Mouse (Mus musculus) lung, postnatal 0 days (tissue): ENCODE measurements around the gene Gm35315. TPM values are rescaled to one million over a fixed set of nuclear protein-coding genes. Genes with fewer than 3 reads are reported as not detected.
"Not testable (repeated sequence)": the region's sequence is repeated elsewhere in the genome, so short reads cannot be mapped to it uniquely, and the experiment has no call there.

ENCODE experiments used
- ATAC-seq: fragments of 200-750 bp; cut with Nextera tagmentation; 2 replicates; pipeline ENCODE4 v1.8.0; 2017; ENCODE audit warnings: moderate library complexity
- DNase-seq: peaks from one replicate; pipeline ENCODE4 v3.0.0-alpha.2; 2016; ENCODE audit warnings: low spot score
- H3K27ac ChIP-seq: fragments of 300-500 bp; sonication (generic); 2 replicates; pipeline ENCODE4 v1.5.1; 2014; ENCODE audit warnings: antibody characterized with exemption, mild to moderate bottlenecking, low read length, mixed read lengths
- H3K27me3 ChIP-seq: fragments of 300-500 bp; sonication (generic); replicated peaks from 2 replicates; pipeline ENCODE4 v1.6.1; 2014; ENCODE audit warnings: low read length, mixed read lengths; ENCODE audit not compliant: insufficient read depth
- H3K36me3 ChIP-seq: fragments of 300-500 bp; sonication (generic); 2 replicates; pipeline ENCODE4 v1.6.1; 2014; ENCODE audit warnings: low read length, mixed read lengths; ENCODE audit not compliant: insufficient read depth
- H3K4me1 ChIP-seq: fragments of 300-500 bp; sonication (generic); 2 replicates; pipeline ENCODE4 v1.6.1; 2014; ENCODE audit warnings: antibody characterized with exemption, low read depth, low read length, mixed read lengths; ENCODE audit not compliant: insufficient read depth
- H3K4me2 ChIP-seq: fragments of 300-500 bp; sonication (generic); replicated peaks from 2 replicates; pipeline ENCODE4 v1.6.1; 2014; ENCODE audit warnings: low read depth, mild to moderate bottlenecking, low read length, moderate library complexity, mixed read lengths
- H3K4me3 ChIP-seq: fragments of 300-500 bp; sonication (generic); 2 replicates; pipeline ENCODE4 v1.5.1; 2014; ENCODE audit warnings: low read depth, low read length
- H3K9ac ChIP-seq: fragments of 300-500 bp; sonication (generic); replicated peaks from 2 replicates; pipeline ENCODE4 v1.6.1; 2014; ENCODE audit warnings: low read depth, mild to moderate bottlenecking
- H3K9me3 ChIP-seq: fragments of 300-500 bp; sonication (generic); 2 replicates; pipeline ENCODE4 v1.6.1; 2016; ENCODE audit warnings: low read length, mixed read lengths
- CTCF ChIP-seq: IDR thresholded peaks from 2 replicates; pipeline ENCODE4 v1.5.1; 2016; ENCODE audit warnings: antibody characterized with exemption, mild to moderate bottlenecking
- EP300 ChIP-seq: IDR thresholded peaks from 2 replicates; pipeline ENCODE4 v1.6.1; 2016; ENCODE audit warnings: antibody characterized with exemption, mild to moderate bottlenecking, control low read depth
- WGBS: fragments of 180-500 bp; shearing (Covaris S2); extraction: QIAGEN DNeasy Blood & Tissue Kit; methylation state at CpG from one replicate; pipeline ENCODE4 v1.1.7; 2014; 5-methylcytosine and 5-hydroxymethylcytosine counted together
- polyA plus RNA-seq: library from polyadenylated mRNA; unstranded; fragments of >200 nt; fragmentation: Nextera tagmentation; extraction: Ambion mirVana; gene quantifications from 2 replicates; pipeline ENCODE4 v1.2.1, GENCODE M21; 2015

Gene Gm35315
- polyA plus RNA-seq, 1 experiment from 2014 or later = 0.26 TPM

DNA sequence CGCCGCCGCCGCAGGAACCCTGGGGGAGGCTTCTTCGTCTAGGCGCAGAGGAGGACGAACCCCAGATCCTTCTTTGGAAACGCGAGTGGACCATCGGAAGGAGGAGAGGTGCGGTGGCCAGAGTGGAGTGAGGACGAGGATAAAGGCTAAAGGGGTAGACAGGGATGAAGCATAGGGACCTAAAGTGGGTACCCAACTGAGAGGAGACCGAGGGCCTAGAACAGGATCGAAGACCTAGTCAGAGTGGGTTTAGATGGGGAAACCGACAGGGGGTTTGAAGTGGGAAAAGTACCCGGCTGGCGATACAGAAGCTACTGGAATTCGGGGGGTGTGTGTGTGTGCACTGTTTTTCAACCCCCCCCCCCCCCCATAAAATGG lies 41.9 kb upstream of the Gm35315 start:
- TF ChIP-seq EP300 = no peak
- TF ChIP-seq CTCF = no peak
- Histone ChIP-seq H3K27ac (peak overlapping the region; percentile 84), H3K4me1 (peaks cover 9% of the 10 kb centered on the region), H3K27me3 (no peaks in the 10 kb centered on the region), H3K36me3 (0 out of 2 replicates have a peak, but pooled peaks cover 7% of the 10 kb centered on the region), H3K4me2 (peak overlapping the region; percentile 82), H3K9ac (peak overlapping the region; percentile 74), H3K9me3 (no peaks in the 10 kb centered on the region), H3K4me3 (peak overlapping the region; percentile 84)
- no peak for DNase-seq
- ATAC-seq = no peak; the same call in 1 of the 2 replicates
- 3% methylated on average over 18 of the region's 18 CpGs for WGBS

DNA sequence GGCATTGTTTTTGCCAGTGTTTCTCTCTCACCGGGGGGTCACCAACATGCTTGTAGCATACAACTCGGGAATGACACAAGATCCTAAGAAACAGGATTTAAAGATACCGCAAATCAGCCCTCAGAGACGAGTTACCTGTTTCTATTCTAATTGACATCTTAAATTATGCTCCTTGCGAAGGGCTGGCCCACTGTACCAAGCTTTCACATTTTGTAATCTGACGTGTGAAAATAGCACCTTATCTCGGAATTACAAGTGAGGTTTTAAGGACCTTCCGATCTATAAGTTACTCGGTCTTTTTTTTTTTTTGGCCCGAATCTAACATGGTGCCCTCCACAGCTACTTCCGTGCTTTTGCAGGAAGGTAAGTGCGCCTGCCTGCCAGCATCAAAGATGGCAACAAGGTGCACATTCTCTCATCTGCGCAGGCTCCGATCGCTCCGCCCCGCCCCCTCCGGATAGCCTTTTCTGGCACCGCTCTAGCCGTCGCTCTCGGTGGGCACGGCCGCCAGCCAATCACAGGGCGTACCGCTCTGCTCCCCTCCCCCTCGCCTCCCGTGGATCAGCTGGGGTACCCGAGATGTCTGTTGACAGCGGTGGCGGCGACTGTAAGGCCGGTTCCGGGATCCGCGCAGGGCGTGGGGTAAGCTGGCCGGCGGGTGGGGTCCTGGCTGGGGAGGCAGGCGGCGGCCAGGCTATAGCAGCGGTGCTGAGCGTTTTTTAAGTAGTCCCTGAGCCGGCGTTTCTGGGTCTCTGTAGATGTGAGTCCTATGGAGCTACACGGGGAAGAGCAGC lies 41.3 kb upstream of the Gm35315 start, which contains the start of gene Chfr:
Chfr (plus strand) TSS at position 550 of the 794 bp plus-strand sequence.
- ATAC-seq (peak; percentile 100), DNase-seq (peak; percentile 98)
- no peaks in the 10 kb centered on the region for H3K9me3 ChIP-seq
- peak within 1 kb of the TSS; percentile 74 for H3K9ac ChIP-seq
- 3% methylated on average over 46 of the region's 46 CpGs for WGBS
- H3K4me2 ChIP-seq = peak within 1 kb of the TSS; percentile 82
- H3K4me3 ChIP-seq = peak within 1 kb of the TSS; percentile 84
- TF ChIP-seq CTCF (peak; percentile 22; the same call in 1 of the 2 replicates), EP300 (peak; percentile 65)
- no peaks in the 10 kb centered on the region for H3K27me3 ChIP-seq
- H3K36me3 ChIP-seq = 0 out of 2 replicates have a peak, but pooled peaks cover 7% of the 10 kb centered on the region
- peak within 1 kb of the TSS; percentile 84 for H3K27ac ChIP-seq
- H3K4me1 ChIP-seq = peaks cover 9% of the 10 kb centered on the region

DNA sequence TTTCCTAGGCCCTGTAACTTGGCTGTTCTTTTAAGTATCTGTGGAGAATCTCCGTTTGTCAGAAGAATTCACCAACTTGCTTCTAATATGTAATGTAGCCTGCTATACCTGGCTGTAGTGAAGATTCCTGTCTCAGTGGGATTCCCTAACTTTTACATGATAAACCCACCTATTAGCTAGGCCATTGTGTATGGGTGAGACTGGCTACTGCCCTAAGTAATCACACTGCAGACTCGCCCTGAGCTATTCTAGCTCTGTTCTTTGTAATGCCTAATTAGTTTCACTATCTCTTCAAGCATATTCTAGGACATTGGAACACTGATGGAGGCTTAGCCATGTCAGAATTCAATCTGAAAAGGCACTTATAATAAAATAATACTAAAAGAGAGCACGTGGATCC lies 28.2 kb upstream of the Gm35315 start:
- DNase-seq, H3K27ac ChIP-seq, H3K4me3 ChIP-seq, H3K36me3 ChIP-seq, H3K9ac ChIP-seq, H3K27me3 ChIP-seq, H3K4me1 ChIP-seq, ATAC-seq, H3K9me3 ChIP-seq, H3K4me2 ChIP-seq: not testable (repeated sequence)
- WGBS = 88% methylated on average over 3 of the region's 3 CpGs

DNA sequence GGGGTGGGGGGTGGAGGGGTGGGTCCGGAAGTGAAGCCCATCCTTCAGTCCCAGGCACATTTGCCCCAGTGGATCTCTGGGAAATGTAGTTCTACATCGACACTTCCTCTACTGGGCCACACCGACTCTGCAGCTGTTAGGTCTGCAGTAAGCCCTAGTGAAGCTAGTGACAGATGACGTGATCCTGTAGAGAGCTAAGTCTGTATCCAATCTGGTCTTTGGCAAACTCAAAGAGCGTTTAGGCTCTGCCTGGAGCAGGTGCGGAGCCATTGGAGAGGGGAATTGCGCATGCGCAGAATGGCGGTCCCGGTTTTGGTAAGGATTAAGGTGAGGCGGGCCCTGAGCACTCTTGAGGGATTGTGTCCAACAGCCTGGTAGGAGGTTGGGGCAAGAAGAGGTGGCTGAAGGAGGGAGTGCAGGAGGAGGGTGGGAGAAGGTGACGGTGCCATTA lies 15.8 kb upstream of the Gm35315 start, which contains the start of gene Zfp605:
Zfp605 (plus strand) TSS at position 102 of the 451 bp plus-strand sequence.
- Histone ChIP-seq H3K36me3 (peaks cover 2% of the 10 kb centered on the region; the same call in 1 of the 2 replicates), H3K4me1 (peaks cover 6% of the 10 kb centered on the region), H3K9ac (0 out of 2 replicates have a peak within 1 kb of the TSS, but pooled peaks have one; percentile 32), H3K27me3 (no peaks in the 10 kb centered on the region), H3K4me2 (peak within 1 kb of the TSS; percentile 68), H3K9me3 (no peaks in the 10 kb centered on the region), H3K4me3 (peak within 1 kb of the TSS; percentile 63), H3K27ac (peak within 1 kb of the TSS; percentile 66)
- under 1% methylated on average over 12 of the region's 12 CpGs for WGBS
- DNase-seq (peak; percentile 85), ATAC-seq (peak; percentile 18)
- TF ChIP-seq CTCF = no peak
- TF ChIP-seq EP300 = no peak

DNA sequence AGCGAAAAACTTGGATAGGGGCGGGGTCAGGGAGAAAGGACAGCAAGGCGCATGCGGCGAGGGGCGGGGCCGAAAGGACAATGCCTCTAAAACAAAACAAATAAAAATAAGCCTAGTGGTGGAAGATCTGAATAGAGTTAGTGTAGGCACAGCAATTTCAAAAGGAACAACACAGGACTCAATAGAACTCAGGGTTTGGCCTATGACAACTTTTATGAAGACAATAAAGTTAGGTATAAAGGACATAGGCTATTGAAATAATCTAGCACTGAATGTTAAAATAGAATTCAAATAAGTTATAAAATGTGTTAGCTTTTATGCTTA lies 14.0 kb upstream of the Gm35315 start:
- H3K36me3 ChIP-seq = peaks cover 19% of the 10 kb centered on the region
- H3K4me3 ChIP-seq = peak overlapping the region; percentile 78
- no peak for ATAC-seq
- peak overlapping the region; percentile 61; the same call in 1 of the 2 replicates for H3K4me2 ChIP-seq
- no peaks in the 10 kb centered on the region for H3K9me3 ChIP-seq
- H3K4me1 ChIP-seq = peaks cover 6% of the 10 kb centered on the region
- H3K27me3 ChIP-seq = no peaks in the 10 kb centered on the region
- H3K9ac ChIP-seq = no peak overlapping the region
- peak overlapping the region; percentile 96 for H3K27ac ChIP-seq
- under 1% methylated on average over 7 of the region's 7 CpGs for WGBS
- TF ChIP-seq CTCF = peak; percentile 29; the same call in 1 of the 2 replicates
- no peak for TF ChIP-seq EP300
- DNase-seq = peak; percentile 99

DNA sequence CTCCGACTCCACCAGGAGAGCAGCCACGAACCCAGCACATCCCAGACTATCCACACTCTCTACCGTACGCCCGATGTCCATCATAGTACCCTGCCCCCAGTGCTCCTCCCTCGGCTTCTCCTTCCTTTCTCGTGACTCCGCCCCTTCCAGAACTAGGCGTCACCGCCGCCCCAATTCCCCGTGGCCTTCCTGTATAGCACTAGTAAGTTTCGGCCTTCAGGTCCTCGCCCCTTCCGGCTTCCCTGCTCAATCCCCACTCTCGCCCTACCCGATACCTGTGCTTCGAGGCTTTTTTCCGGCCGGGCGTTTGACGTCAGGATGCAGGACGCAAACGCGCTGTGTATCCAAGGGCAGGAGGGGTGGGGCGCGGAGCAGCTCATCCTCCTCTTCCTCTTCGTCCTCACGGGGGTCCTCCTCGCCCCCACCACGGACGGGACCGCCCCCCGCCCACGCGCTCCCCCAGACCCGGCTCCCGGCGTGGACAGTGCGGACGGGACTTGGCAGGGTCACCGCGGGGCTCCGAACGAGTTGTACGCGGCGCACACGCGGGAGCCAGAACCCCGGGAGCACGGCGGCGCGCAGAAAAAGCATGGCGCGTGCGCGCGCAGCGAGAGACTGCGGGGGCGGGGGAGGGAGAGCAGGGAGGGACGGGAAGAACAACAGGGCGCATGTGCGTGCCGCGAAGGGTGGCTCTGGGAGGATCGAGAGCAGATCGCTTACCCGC lies 13.5 kb upstream of the Gm35315 start, which contains the start of gene Gtpbp6:
Gtpbp6 (minus strand) TSS at position 617 of the 724 bp plus-strand sequence.
- H3K36me3 ChIP-seq = peaks cover 20% of the 10 kb centered on the region
- WGBS = under 1% methylated on average over 66 of the region's 71 CpGs
- H3K27ac ChIP-seq = peak within 1 kb of the TSS; percentile 96
- peak within 1 kb of the TSS; percentile 78 for H3K4me3 ChIP-seq
- H3K27me3 ChIP-seq = no peaks in the 10 kb centered on the region
- no peaks in the 10 kb centered on the region for H3K9me3 ChIP-seq
- peak within 1 kb of the TSS; percentile 74 for H3K9ac ChIP-seq
- peak; percentile 91 for ATAC-seq
- peaks cover 6% of the 10 kb centered on the region for H3K4me1 ChIP-seq
- peak; percentile 99 for DNase-seq
- peak within 1 kb of the TSS; percentile 61 for H3K4me2 ChIP-seq
- no peak for TF ChIP-seq CTCF
- TF ChIP-seq EP300 = peak; percentile 88
